Mouse (Mus musculus) lung, postnatal 0 days (tissue): Measurements from ENCODE around the gene Med12l.

Experiments used
- CTCF ChIP-seq: IDR thresholded peaks from 2 replicates; pipeline ENCODE4 v1.5.1; 2016; ENCODE audit warnings: antibody characterized with exemption, mild to moderate bottlenecking
- EP300 ChIP-seq: IDR thresholded peaks from 2 replicates; pipeline ENCODE4 v1.6.1; 2016; ENCODE audit warnings: antibody characterized with exemption, mild to moderate bottlenecking, control low read depth

DNA sequence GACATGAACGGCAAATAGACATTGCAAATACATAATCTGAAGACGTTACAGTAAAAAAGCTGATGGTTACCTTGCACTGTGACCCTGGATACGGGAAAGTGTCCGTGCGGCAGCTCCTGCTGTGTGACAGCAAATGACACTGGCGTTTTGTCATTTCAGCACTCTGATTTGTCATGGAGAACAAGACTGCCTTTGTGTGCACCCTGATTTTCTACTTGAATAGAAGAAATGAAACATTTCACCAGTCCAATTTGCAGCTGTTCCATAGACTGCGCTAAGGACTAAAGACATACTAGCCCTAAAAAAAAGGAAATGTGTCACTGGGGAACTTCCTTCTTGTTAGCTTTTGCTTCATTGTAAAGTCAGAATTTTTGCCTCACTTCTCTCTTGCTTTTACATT, 257.1 kb downstream of the Med12l start, which contains the start of gene P2ry12:
- TF ChIP-seq CTCF (no peak), EP300 (no peak)
